Mouse (Mus musculus) bone marrow, adult 2 months (tissue): Measurements from ENCODE around the gene Acox3.

Experiments
- CTCF ChIP-seq: fragments of 200-500 bp; IDR thresholded peaks from 2 replicates; pipeline ENCODE4 v1.5.1; 2011; ENCODE audit warnings: low read length, control low read depth; ENCODE audit not compliant: control insufficient read depth, insufficient read depth
- POLR2A ChIP-seq: fragments of 200-500 bp; IDR thresholded peaks from 2 replicates; pipeline ENCODE4 v1.6.1; 2011; ENCODE audit warnings: low read depth, mild to moderate bottlenecking, control low read depth, low read length, borderline replicate concordance; ENCODE audit not compliant: control insufficient read depth

DNA sequence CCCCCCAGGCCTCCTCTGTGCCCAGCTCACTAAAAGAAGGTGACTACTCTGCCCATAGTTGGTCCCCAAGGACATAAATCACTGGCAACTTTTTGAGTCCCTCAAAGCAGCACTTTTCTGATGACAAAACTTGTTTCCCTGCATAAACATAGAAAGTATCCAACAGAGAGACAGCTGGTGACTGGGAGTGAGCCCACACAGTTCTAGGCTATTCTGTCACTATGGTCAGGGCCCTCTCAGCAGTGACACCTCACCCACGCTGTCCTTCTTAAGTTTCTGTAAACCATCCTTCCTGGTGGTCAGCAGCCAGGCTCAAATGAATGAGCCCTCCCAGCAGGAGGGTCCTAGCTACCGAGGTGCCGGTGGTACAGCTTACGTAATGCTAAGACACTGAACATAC lies 16.2 kb upstream of the Acox3 start:
- TF ChIP-seq CTCF (no peak), POLR2A (no peak)
